Mouse (Mus musculus) CD4-positive, CD25-positive, alpha-beta regulatory T cell, adult 9 weeks (primary cell): Measurements from ENCODE around the gene Kcnc1. TPM values are rescaled to one million over a fixed set of nuclear protein-coding genes. Genes with fewer than 3 reads are reported as not detected.

Source experiments
- polyA plus RNA-seq: library from polyadenylated mRNA; unstranded; fragments of 100-300 nt; shearing (Covaris generic); gene quantifications from one replicate; pipeline ENCODE4 v1.2.1, GENCODE M21; 2017

Gene Kcnc1
- polyA plus RNA-seq: not detected

GRCm38 (mm10) chr7:46396231-46396927, at the start of gene Kcnc1:
TSS of gene Kcnc1 (plus strand) at chr7:46396497.

GRCm38 (mm10) chr7:46376172-46377007, 19.9 kb upstream of the Kcnc1 start, which contains the start of gene Myod1:
TSS of gene Myod1 (plus strand) at chr7:46376474.

Other genes starting within 250 kb of the Kcnc1 start
- 0.16 TPM for gene Abcc8, start 216.5 kb upstream of the Kcnc1 start, polyA plus RNA-seq
- gene Ush1c, start 158.0 kb upstream of the Kcnc1 start, polyA plus RNA-seq: not detected
- gene Otog, start 155.5 kb upstream of the Kcnc1 start, polyA plus RNA-seq: not detected
- gene Myod1, start 20.0 kb upstream of the Kcnc1 start, polyA plus RNA-seq: not detected
- 26.5 TPM for gene Sergef, start 243.3 kb downstream of the Kcnc1 start, polyA plus RNA-seq